Mouse (Mus musculus): Measurements from ENCODE around the gene Coq7. TPM values are rescaled to one million over a fixed set of nuclear protein-coding genes. Genes with fewer than 3 reads are reported as not detected.

The Coq7 gene
- polyA plus RNA-seq (2015; fragmentation: Nextera tagmentation; extraction: Ambion mirVana) = 136 and 137 TPM in 2 replicates

DNA sequence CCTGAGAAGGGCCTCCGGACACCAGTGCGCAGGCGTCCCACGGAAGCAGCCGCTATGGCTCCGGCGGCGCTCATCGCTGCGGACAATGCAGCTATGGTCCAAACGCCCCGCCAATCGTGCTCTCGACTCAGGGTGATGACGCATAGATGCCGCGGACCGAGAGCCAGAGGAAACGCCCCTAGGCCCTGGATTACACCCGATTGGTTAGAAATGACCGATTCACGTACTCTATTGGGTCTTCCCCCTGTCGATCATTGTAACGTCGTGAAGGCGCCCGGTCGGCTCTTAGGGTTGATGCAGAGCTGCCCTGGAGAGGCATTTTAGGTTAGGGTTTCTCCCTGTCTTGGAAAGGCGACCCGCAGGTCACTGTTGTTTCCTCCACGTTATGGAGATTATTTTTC lies at the start of gene Coq7:
Gene Coq7, minus strand, starts transcription at position 179 of the 401 bp plus-strand sequence.
- Histone ChIP-seq H3K9me3 (replicated peaks) (no peaks in the 10 kb centered on the region), H3K4me3 (replicated peaks) (peak within 1 kb of the TSS; percentile 76), H3K36me3 (peaks cover 12% of the 10 kb centered on the region), H3K4me1 (0 out of 2 replicates have a peak, but pooled peaks cover 12% of the 10 kb centered on the region), H3K9ac (peak within 1 kb of the TSS; percentile 69), H3K27me3 (no peaks in the 10 kb centered on the region), H3K27ac (peak within 1 kb of the TSS; percentile 98), H3K4me2 (peak within 1 kb of the TSS; percentile 70)
- under 1% methylated on average over 31 of the region's 31 CpGs for WGBS
- ATAC-seq (replicated peaks; ENCODE audit: low FRiP score) = peak; percentile 99

DNA sequence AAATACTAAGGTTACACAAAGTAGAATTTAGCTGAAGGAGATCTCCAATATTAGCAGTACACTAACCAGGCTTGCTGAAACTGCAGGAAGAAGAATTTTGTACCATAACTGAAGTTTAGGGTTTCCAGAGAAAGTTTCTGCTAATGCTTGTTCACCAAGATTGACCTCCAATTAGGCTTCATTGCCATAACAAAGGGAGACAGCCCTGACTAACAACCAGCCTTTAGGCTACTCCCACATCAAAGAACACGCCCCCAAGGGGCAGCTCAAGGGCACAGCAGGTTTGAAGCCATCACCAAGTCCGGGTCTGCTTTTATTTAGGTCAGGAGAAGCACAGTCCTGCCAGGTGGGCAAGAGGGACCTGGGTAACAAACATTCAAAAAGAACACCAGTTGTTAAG lies 46.8 kb upstream of the Coq7 start:
- WGBS = 59% methylated on average over 2 of the region's 2 CpGs
- Histone ChIP-seq H3K4me2 (no peak overlapping the region), H3K4me1 (peaks cover 15% of the 10 kb centered on the region), H3K27ac (no peak overlapping the region), H3K4me3 (replicated peaks) (no peak overlapping the region), H3K9ac (no peak overlapping the region), H3K36me3 (no peaks in the 10 kb centered on the region), H3K27me3 (0 out of 2 replicates have a peak, but pooled peaks cover 5% of the 10 kb centered on the region), H3K9me3 (replicated peaks) (no peaks in the 10 kb centered on the region)
- no peak for ATAC-seq (replicated peaks; ENCODE audit: low FRiP score)

DNA sequence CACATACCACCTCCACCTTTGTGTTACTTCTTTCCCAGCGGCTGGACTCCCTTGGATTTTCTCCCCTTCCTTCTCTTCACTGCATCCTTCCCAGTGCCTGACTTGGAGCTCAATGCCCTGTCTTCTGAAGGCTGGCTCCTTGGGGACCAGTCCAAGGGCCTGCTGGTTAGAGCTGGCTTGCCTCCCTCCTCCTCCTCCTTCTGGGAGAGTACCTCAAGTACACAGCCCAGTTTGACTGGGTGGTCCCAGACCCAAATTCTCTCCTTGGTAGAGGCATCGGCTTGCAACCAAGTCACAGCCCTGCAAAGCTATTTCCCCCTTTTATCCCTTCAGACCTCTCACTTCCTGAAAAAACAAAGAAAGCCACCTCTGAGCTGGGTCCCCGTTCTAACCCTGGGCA lies 45.1 kb upstream of the Coq7 start:
- Histone ChIP-seq H3K27ac (no peak overlapping the region), H3K36me3 (no peaks in the 10 kb centered on the region), H3K4me3 (replicated peaks) (no peak overlapping the region), H3K9me3 (replicated peaks) (no peaks in the 10 kb centered on the region), H3K9ac (no peak overlapping the region), H3K27me3 (0 out of 2 replicates have a peak, but pooled peaks cover 2% of the 10 kb centered on the region), H3K4me1 (0 out of 2 replicates have a peak, but pooled peaks cover 3% of the 10 kb centered on the region), H3K4me2 (no peak overlapping the region)
- WGBS = 49% methylated on average over 3 of the region's 3 CpGs
- no peak for ATAC-seq (replicated peaks; ENCODE audit: low FRiP score)

DNA sequence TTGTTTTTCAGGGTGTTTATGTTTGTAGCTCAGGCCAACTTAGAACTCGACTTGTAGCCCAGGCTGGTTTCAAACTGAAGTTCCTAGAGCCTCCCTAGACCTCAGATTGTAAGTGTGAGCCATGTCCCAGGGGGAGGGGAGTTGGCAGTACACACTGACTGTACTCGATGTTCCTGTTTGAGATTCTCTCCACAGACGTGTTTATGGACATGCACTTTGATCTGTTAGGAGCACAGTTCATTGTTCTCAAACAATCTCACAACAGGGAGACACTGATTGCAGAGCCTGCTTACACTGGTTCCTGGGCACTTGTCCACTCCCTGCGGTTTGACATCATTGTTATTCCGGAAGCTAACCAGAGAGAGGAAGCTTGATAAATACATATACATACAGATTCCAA lies 38.9 kb upstream of the Coq7 start:
- Histone ChIP-seq H3K27me3 (no peaks in the 10 kb centered on the region), H3K4me1 (no peaks in the 10 kb centered on the region), H3K4me3 (replicated peaks) (no peak overlapping the region), H3K9me3 (replicated peaks) (no peaks in the 10 kb centered on the region; the same call in 1 of the 2 replicates), H3K36me3 (no peaks in the 10 kb centered on the region), H3K27ac (no peak overlapping the region), H3K9ac (no peak overlapping the region), H3K4me2 (no peak overlapping the region)
- 67% methylated on average over 5 of the region's 5 CpGs for WGBS
- ATAC-seq (replicated peaks; ENCODE audit: low FRiP score) = no peak

DNA sequence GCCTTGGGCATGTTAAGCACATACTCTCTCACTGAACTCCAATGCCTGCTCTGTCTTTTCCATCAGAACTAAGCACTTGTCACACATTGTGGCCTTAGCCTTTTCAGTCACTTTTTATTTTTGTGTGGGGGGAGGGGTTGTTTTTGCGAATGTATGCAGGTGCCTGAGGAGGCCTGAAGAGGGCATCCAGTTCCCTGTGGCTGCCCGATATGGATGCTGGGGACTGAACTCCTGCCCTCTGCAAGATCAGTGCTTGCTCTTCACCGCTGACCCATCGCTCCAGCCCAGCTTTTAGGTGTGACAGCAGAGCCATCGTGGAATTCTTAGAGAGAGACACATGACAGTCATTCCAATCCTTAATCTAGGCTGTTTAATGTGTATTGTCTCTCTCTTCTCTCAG lies 38.2 kb upstream of the Coq7 start:
- Histone ChIP-seq H3K27ac (no peak overlapping the region), H3K4me3 (replicated peaks) (no peak overlapping the region), H3K4me1 (no peaks in the 10 kb centered on the region), H3K27me3 (no peaks in the 10 kb centered on the region), H3K9ac (no peak overlapping the region), H3K36me3 (no peaks in the 10 kb centered on the region), H3K4me2 (no peak overlapping the region), H3K9me3 (replicated peaks) (no peaks in the 10 kb centered on the region; the same call in 1 of the 2 replicates)
- ATAC-seq (replicated peaks; ENCODE audit: low FRiP score) = no peak
- 48% methylated on average over 5 of the region's 5 CpGs for WGBS

- H3K9ac ChIP-seq = no peak overlapping the region
- H3K36me3 ChIP-seq = no peaks in the 10 kb centered on the region
- no peak for ATAC-seq (replicated peaks; ENCODE audit: low FRiP score)
- WGBS = 74% methylated on average over 6 of the region's 6 CpGs
- H3K4me3 ChIP-seq (replicated peaks) = no peak overlapping the region
- H3K9me3 ChIP-seq (replicated peaks) = no peaks in the 10 kb centered on the region; the same call in 1 of the 2 replicates
- H3K27ac ChIP-seq = no peak overlapping the region
- H3K27me3 ChIP-seq = no peaks in the 10 kb centered on the region
- H3K4me2 ChIP-seq = no peak overlapping the region
- no peaks in the 10 kb centered on the region for H3K4me1 ChIP-seq
These were observed 36.0 kb upstream of the Coq7 start for GRCm38 (mm10) chr7:118569121-118569543.

GRCm38 (mm10) chr7:118554290-118554689 lies 21.1 kb upstream of the Coq7 start:
- Histone ChIP-seq H3K4me1 (no peaks in the 10 kb centered on the region), H3K27me3 (no peaks in the 10 kb centered on the region), H3K9ac (no peak overlapping the region), H3K9me3 (replicated peaks) (no peaks in the 10 kb centered on the region), H3K27ac (no peak overlapping the region), H3K36me3 (peaks cover 5% of the 10 kb centered on the region; the same call in 1 of the 2 replicates), H3K4me3 (replicated peaks) (no peak overlapping the region), H3K4me2 (no peak overlapping the region)
- 73% methylated on average over 2 of the region's 2 CpGs for WGBS
- no peak for ATAC-seq (replicated peaks; ENCODE audit: low FRiP score)

DNA sequence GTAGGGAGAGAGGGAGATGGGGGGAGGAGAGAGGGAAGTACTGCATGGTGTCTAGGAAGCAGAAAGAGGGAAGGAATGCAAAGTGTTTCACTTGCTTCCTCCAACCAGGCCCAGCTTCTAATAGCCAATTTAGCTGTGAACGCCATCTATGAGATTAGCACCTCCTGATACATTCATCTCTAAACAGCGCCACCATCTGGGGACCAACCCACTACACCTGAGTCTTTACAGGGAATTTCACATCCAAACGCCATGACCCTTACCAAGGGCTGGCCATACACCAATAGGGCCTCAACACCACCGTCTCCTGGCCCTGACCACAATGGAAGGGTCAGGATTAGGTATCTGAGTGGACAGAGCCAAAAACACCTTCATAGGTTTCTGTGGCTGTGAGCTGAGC lies 20.7 kb upstream of the Coq7 start:
- no peak for ATAC-seq (replicated peaks; ENCODE audit: low FRiP score)
- Histone ChIP-seq H3K9ac (no peak overlapping the region), H3K27ac (no peak overlapping the region), H3K36me3 (peaks cover 5% of the 10 kb centered on the region; the same call in 1 of the 2 replicates), H3K9me3 (replicated peaks) (no peaks in the 10 kb centered on the region), H3K27me3 (no peaks in the 10 kb centered on the region), H3K4me3 (replicated peaks) (no peak overlapping the region), H3K4me2 (no peak overlapping the region), H3K4me1 (no peaks in the 10 kb centered on the region)
- WGBS = 73% methylated on average over 4 of the region's 4 CpGs

DNA sequence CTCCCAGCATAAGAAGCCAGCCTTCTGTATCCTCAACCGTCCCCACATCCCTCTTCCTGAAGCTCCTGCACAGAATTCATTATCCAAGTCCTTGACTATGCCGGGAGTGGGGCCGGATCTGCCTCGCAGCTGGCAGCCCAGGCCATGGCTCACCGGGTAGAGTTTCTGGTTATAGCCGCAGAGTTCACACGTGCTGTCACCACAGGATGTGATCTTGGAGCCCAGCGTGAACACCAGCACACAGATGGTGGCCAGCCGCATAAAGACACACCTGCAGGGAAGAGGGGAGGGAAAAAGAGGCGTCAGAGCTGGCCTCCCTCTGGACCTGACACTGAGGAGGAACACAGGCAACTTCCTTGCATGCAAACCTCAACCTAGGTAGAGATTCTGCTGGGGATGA lies 14.3 kb upstream of the Coq7 start:
- ATAC-seq (replicated peaks; ENCODE audit: low FRiP score) = no peak
- H3K36me3 ChIP-seq = peaks cover 2% of the 10 kb centered on the region; the same call in 1 of the 2 replicates
- H3K27me3 ChIP-seq = no peaks in the 10 kb centered on the region
- H3K9ac ChIP-seq = no peak overlapping the region
- H3K4me2 ChIP-seq = no peak overlapping the region
- H3K9me3 ChIP-seq (replicated peaks) = no peaks in the 10 kb centered on the region
- 77% methylated on average over 10 of the region's 10 CpGs for WGBS
- 0 out of 2 replicates have a peak, but pooled peaks cover 2% of the 10 kb centered on the region for H3K4me1 ChIP-seq
- H3K27ac ChIP-seq = no peak overlapping the region
- no peak overlapping the region for H3K4me3 ChIP-seq (replicated peaks)

- ATAC-seq (replicated peaks; ENCODE audit: low FRiP score) = no peak
- no peaks in the 10 kb centered on the region for H3K9me3 ChIP-seq (replicated peaks)
- no peaks in the 10 kb centered on the region for H3K36me3 ChIP-seq
- WGBS = 93% methylated on average over 4 of the region's 4 CpGs
- no peaks in the 10 kb centered on the region for H3K27me3 ChIP-seq
- H3K4me3 ChIP-seq (replicated peaks) = no peak overlapping the region
- H3K27ac ChIP-seq = no peak overlapping the region
- H3K9ac ChIP-seq = no peak overlapping the region
- 0 out of 2 replicates have a peak, but pooled peaks cover 2% of the 10 kb centered on the region for H3K4me1 ChIP-seq
- H3K4me2 ChIP-seq = no peak overlapping the region
These were observed 11.0 kb upstream of the Coq7 start for GRCm38 (mm10) chr7:118544128-118544527.

- H3K4me2 ChIP-seq = no peak overlapping the region
These were observed 1.9 kb upstream of the Coq7 start for GRCm38 (mm10) chr7:118535076-118535475.

DNA sequence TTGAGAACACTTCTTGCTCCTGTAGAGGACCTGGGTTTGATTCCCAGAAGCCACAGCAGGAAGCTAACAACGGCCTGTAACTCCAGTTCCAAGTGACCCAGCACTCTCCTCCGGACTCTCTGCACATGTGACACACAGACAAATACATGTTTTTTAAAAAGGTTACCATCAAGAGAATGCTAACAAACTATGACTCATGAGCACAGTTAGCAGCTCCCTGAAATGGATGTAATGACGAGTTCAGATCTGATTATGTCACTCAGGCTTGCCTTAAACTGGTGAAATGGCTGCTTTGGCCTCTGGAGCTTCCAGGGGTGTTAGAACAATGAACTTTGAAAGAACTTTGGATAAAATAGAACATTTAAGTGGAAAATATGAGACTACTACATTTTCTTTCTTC lies 1.2 kb upstream of the Coq7 start:
- Histone ChIP-seq H3K4me1 (0 out of 2 replicates have a peak, but pooled peaks cover 12% of the 10 kb centered on the region), H3K4me2 (no peak overlapping the region), H3K9me3 (replicated peaks) (no peaks in the 10 kb centered on the region), H3K36me3 (peaks cover under 1% of the 10 kb centered on the region; the same call in 1 of the 2 replicates), H3K4me3 (replicated peaks) (no peak overlapping the region), H3K27ac (no peak overlapping the region), H3K27me3 (no peaks in the 10 kb centered on the region), H3K9ac (no peak overlapping the region)
- no peak for ATAC-seq (replicated peaks; ENCODE audit: low FRiP score)
- WGBS = 74% methylated on average over 3 of the region's 3 CpGs

More at GRCm38 (mm10) chr7:118535076-118535475, 1.9 kb upstream of the Coq7 start:
- WGBS = 88% methylated on average over 4 of the region's 4 CpGs
- Histone ChIP-seq H3K27ac (no peak overlapping the region), H3K4me3 (replicated peaks) (no peak overlapping the region), H3K9me3 (replicated peaks) (no peaks in the 10 kb centered on the region), H3K36me3 (no peaks in the 10 kb centered on the region), H3K9ac (no peak overlapping the region), H3K27me3 (no peaks in the 10 kb centered on the region), H3K4me1 (0 out of 2 replicates have a peak, but pooled peaks cover 12% of the 10 kb centered on the region)
- no peak for ATAC-seq (replicated peaks; ENCODE audit: low FRiP score)

Data from kidney, embryonic 15.5 days (tissue).